Mouse (Mus musculus): ENCODE data around the gene Nav2. TPM values are rescaled to one million over a fixed set of nuclear protein-coding genes. Genes with fewer than 3 reads are reported as not detected.

Gene Nav2
- polyA plus RNA-seq, 1 experiment from 2014 or later = 28.1 TPM

DNA sequence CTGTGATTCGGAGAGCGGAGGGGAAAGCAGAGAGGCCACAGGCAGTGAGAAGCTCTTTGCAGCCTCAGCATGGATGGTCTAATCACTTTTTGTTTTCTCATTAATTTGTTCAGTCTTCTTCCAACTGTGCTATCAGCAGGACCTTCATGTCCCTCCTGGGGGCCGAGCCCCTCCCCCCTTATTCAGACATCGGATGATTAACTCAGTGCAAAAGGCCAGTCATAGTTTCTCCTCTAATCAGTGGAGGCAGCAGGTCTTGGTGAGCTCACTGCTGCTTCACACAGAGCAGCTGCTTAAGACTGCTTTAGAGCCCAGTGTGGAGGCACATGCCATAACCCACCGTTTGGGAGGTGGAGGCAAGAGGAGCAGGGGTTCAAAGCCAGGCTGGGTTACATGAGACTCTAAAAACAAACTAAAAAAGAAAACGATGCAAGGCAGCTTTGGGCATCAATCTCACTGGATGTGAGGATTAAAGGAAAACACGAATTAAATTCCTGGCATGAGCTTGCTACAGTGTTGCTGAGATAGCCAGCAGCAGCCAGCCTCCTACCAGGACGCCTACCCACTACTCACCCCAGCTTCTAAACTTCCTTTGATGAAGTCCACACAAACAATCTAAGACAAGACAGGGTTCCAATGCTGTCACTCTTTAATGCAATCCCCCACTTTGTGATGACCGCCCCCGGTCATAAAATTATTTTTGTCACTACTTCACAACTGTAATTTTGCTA, 120.9 kb downstream of the Nav2 start:
- Histone ChIP-seq H3K27ac (ENCODE audit: poor library complexity, severe bottlenecking) (no peak overlapping the region), H3K36me3 (no peaks in the 10 kb centered on the region), H3K4me1 (replicated peaks) (peaks cover 27% of the 10 kb centered on the region), H3K9me3 (replicated peaks) (no peaks in the 10 kb centered on the region), H3K9ac (no peak overlapping the region), H3K4me3 (no peak overlapping the region), H3K4me2 (no peak overlapping the region), H3K27me3 (replicated peaks) (no peaks in the 10 kb centered on the region)
- no peak for ATAC-seq (ENCODE audit: insufficient number of reproducible peaks, low FRiP score)
- WGBS = 40% methylated on average over 10 of the region's 10 CpGs

DNA sequence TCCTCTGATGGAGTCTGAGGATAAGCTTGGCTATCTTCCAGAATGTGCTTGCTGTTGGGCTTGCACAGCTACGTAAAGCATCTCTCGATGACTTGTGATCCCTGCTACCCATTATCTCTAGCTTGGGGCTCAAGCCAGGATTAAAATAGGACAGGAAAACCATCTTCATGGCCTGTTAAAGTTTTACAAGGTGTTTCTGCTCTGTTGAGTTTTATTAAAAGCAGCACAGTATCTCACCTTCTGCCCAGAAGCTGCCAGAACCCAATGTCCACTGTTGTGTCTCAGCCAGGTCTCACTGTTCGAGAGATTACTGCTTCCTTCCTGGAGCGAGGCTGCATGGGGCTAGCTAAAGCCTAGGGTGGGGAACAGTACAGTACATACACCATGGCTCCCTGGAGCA, 123.7 kb downstream of the Nav2 start:
- Histone ChIP-seq H3K36me3 (no peaks in the 10 kb centered on the region), H3K9me3 (replicated peaks) (no peaks in the 10 kb centered on the region), H3K9ac (no peak overlapping the region), H3K4me3 (no peak overlapping the region), H3K27me3 (replicated peaks) (no peaks in the 10 kb centered on the region), H3K4me2 (no peak overlapping the region), H3K4me1 (replicated peaks) (peaks cover 16% of the 10 kb centered on the region), H3K27ac (ENCODE audit: poor library complexity, severe bottlenecking) (no peak overlapping the region)
- no peak for ATAC-seq (ENCODE audit: insufficient number of reproducible peaks, low FRiP score)
- WGBS = 45% methylated on average over 4 of the region's 4 CpGs

DNA sequence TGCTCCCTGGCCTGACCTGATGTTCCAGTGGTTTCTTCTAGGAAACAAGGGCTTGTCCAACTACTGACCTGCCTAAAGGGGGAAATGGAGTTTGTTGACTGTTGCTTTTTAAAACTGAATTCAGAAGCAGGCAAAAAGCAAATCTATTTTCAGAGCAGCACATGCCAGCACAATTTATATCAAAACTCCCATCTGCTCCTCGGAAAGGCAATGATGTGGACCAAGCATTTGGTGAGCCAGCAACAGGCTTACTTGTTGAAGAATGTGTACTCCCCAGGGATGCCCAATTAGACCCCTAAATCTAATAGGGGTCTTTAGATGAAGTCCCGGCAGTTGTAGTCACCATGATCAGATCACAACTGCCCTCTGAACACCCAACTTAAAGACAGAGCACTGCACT, 125.7 kb downstream of the Nav2 start:
- H3K9ac ChIP-seq = no peak overlapping the region
- H3K4me2 ChIP-seq = no peak overlapping the region
- peaks cover 13% of the 10 kb centered on the region for H3K4me1 ChIP-seq (replicated peaks)
- no peaks in the 10 kb centered on the region for H3K36me3 ChIP-seq
- H3K9me3 ChIP-seq (replicated peaks) = no peaks in the 10 kb centered on the region
- WGBS = 78% methylated on average over 2 of the region's 2 CpGs
- no peak overlapping the region for H3K27ac ChIP-seq (ENCODE audit: poor library complexity, severe bottlenecking)
- no peak for ATAC-seq (ENCODE audit: insufficient number of reproducible peaks, low FRiP score)
- H3K27me3 ChIP-seq (replicated peaks) = no peaks in the 10 kb centered on the region
- no peak overlapping the region for H3K4me3 ChIP-seq

DNA sequence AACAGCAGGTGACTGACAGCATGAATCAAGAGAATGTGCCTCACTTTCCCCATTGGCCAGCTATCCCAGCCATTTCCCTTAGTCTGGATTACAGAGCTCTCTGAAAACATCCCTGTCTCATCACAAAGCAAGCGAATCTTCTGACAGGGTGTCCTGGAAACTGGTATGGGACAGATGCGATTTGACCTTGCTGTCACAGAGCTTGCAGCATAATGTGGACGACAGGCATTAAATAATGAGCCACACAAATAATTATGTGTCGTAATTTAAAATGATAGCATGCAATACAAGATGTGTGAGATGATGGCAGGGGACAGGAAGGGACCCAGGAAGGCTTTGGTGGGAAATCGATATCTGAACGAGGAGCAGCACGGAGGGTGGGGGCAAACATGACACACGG, 131.6 kb downstream of the Nav2 start:
- ATAC-seq (ENCODE audit: insufficient number of reproducible peaks, low FRiP score) = no peak
- H3K9ac ChIP-seq = no peak overlapping the region
- no peak overlapping the region for H3K4me2 ChIP-seq
- 84% methylated on average over 8 of the region's 8 CpGs for WGBS
- peaks cover 15% of the 10 kb centered on the region for H3K4me1 ChIP-seq (replicated peaks)
- no peak overlapping the region for H3K4me3 ChIP-seq
- H3K27ac ChIP-seq (ENCODE audit: poor library complexity, severe bottlenecking) = no peak overlapping the region
- no peaks in the 10 kb centered on the region for H3K27me3 ChIP-seq (replicated peaks)
- no peaks in the 10 kb centered on the region for H3K36me3 ChIP-seq
- no peaks in the 10 kb centered on the region for H3K9me3 ChIP-seq (replicated peaks)

DNA sequence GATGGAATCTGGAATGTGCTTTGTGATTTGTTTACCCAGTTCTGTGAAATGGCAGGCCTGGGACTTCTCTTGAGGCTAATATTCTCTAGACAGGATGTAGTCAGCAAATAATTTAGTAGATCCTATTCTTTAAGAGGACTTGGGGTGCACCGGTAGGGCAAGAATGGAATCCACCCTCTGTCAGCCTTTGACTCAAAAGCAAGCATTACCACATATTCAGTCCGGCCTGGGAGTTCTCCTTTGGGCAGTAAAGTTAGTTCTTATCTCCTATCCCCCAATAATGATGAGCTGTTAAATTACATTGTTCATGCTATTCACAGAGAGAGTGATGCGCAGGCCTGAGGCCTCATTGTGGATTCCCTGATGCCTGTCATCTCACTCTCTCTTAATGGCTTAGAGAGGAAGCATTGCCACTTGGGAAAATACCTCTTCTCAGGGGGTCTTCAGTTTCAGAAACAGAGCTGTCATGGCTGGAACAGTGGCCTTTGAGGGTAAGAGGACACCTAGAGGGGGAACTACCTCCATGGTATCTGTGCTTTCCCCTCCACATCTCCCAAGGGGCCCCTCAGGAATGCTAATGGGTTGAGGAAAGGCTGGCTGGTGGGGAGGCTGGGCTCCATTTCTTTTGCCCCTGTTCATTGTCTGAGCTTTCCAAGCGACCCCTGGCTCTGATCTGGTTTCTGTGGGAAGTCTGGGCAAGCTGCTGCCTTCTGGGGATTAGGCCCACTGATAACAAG, 133.0 kb downstream of the Nav2 start:
- H3K27ac ChIP-seq (ENCODE audit: poor library complexity, severe bottlenecking) = no peak overlapping the region
- H3K4me2 ChIP-seq = no peak overlapping the region
- H3K27me3 ChIP-seq (replicated peaks) = no peaks in the 10 kb centered on the region
- H3K36me3 ChIP-seq = no peaks in the 10 kb centered on the region
- no peaks in the 10 kb centered on the region for H3K9me3 ChIP-seq (replicated peaks)
- H3K9ac ChIP-seq = no peak overlapping the region
- H3K4me1 ChIP-seq (replicated peaks) = peaks cover 15% of the 10 kb centered on the region
- no peak for ATAC-seq (ENCODE audit: insufficient number of reproducible peaks, low FRiP score)
- no peak overlapping the region for H3K4me3 ChIP-seq
- 52% methylated on average over 4 of the region's 4 CpGs for WGBS

DNA sequence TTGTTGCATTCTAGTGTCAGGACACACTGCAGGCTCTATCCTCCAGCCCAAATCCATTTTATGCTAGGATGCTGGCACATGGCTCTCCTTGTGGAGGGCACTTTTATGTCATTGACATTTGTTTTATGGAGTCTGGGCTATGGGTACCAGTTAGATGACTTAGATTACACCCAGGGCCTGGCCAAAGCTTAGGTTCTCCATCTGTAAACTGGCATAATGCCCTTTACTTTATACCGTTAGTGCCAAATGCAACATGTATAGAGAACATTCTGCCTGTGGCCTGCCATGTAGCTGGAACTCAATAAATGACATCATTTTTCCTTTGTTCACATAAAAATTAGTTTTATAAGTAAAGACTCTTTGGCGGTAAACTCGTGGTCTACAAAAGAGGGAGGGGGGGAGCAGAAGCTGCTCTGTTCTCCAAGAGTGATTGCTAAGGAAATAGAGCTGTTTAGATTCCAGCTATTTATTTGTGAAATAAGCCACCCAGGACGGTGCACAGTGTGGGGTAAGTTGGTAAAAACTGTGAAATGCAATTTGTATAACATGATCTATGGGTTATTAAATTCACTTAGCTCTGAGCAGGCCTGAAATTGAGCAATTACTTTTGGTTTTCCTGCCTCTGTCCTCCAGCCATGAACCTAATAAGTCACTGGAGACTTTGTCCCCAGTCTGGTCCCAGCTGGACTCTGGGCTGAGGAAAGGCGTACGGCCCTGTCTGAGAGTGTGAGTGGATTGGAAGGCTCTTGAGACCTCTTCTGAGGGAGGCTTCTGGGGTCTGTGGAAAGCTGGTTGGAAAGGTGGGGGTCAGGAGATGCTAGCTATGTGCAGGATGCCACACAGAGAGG, 137.2 kb downstream of the Nav2 start:
- Histone ChIP-seq H3K4me3 (no peak overlapping the region), H3K9me3 (replicated peaks) (no peaks in the 10 kb centered on the region), H3K4me2 (no peak overlapping the region), H3K27ac (ENCODE audit: poor library complexity, severe bottlenecking) (no peak overlapping the region), H3K4me1 (replicated peaks) (peaks cover 15% of the 10 kb centered on the region), H3K9ac (no peak overlapping the region), H3K27me3 (replicated peaks) (no peaks in the 10 kb centered on the region), H3K36me3 (no peaks in the 10 kb centered on the region)
- ATAC-seq (ENCODE audit: insufficient number of reproducible peaks, low FRiP score) = no peak
- WGBS = 78% methylated on average over 6 of the region's 6 CpGs

DNA sequence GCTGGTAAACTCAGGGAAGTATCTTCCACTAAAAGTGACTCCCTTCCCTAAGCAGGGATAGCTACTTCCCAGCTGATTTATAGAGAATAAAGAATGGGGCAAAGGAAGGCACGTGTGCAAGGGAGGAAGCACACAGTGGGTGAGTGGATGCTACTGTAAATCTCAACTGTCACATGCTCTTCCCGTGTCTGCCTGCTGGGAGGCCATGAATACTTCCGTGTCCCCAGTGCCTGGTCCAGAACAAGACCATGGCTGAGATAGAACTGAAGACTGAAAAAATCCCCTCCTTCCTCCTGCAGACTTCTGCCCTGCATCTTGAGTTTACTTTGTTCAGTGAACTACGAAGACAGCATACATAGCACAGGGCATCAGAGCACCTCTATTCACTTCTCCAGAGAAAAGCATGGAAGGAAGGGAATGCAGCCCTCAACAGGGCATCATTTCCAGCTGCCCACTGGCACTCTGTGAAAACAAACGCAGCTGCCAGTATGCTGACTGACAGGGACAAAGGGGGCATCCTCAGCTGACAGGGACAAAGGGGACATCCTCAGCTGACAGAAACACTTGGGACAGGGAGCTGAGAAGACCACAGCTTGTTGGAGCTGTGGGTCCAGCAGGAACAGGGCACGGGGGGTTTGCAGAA, 138.0 kb downstream of the Nav2 start:
- Histone ChIP-seq H3K27me3 (replicated peaks) (no peaks in the 10 kb centered on the region), H3K36me3 (no peaks in the 10 kb centered on the region), H3K4me2 (no peak overlapping the region), H3K4me3 (no peak overlapping the region), H3K9ac (no peak overlapping the region), H3K27ac (ENCODE audit: poor library complexity, severe bottlenecking) (no peak overlapping the region), H3K9me3 (replicated peaks) (no peaks in the 10 kb centered on the region), H3K4me1 (replicated peaks) (peaks cover 13% of the 10 kb centered on the region)
- ATAC-seq (ENCODE audit: insufficient number of reproducible peaks, low FRiP score) = no peak
- 60% methylated on average over 6 of the region's 6 CpGs for WGBS

DNA sequence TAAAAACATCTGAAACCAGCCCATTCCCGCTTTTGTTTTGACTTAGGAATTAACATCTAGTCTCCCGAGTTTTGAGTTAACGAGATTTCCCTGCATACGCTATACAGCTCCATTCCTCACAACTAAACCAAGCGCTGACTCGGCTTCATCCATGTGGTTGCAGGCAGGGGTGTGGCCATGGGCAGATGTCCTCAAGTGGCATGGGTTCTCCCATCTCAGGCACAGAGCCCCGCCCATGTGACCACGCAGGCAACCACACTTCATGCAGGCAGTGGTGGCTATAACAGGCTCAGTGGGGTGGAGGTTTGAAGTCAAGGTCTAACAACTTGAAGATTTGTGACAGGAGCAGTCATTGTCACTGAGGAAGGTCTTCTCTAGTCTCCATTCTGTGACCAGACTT, 138.8 kb downstream of the Nav2 start:
- Histone ChIP-seq H3K27me3 (replicated peaks) (no peaks in the 10 kb centered on the region), H3K4me3 (no peak overlapping the region), H3K4me1 (replicated peaks) (peaks cover 4% of the 10 kb centered on the region; the same call in 1 of the 2 replicates), H3K4me2 (no peak overlapping the region), H3K27ac (ENCODE audit: poor library complexity, severe bottlenecking) (no peak overlapping the region), H3K9me3 (replicated peaks) (no peaks in the 10 kb centered on the region), H3K9ac (no peak overlapping the region), H3K36me3 (no peaks in the 10 kb centered on the region)
- no peak for ATAC-seq (ENCODE audit: insufficient number of reproducible peaks, low FRiP score)
- WGBS = 56% methylated on average over 8 of the region's 8 CpGs

DNA sequence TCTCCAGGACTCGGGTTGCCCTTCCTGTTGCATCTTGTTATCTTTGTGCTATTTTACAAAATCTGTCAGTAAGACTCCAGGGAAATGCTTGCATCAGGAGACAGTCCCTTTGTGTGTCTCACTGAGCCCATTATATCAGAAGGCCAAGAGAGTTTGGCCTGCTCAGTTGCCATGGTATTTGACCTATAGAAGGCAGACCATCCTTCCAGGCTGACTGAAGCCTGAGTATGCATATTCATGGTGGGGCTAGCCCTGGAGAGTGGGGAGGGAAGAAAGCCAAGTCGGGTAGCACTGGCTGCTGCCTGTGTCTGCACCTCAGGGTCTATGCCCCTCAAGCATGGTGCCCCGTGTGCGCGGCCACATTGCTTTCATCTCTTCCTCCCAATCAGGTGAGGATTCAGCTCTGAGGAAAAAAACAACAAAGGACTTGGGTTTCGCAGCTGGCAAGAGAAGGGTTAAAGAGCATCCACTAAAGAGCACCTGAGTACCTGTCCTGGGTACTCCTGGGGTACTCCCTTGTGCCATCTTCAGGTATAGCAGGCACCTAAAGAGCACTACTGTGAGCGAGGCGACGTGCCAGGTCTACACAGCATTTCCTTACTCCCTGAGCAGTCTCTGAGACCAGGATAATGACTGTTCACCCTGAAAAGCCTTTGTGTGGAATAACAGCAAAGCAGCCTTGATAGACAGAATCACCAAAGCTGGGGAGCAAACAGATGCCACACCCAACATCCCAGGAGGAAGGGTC, 144.5 kb downstream of the Nav2 start:
- Histone ChIP-seq H3K4me1 (replicated peaks) (peaks cover 5% of the 10 kb centered on the region; the same call in 1 of the 2 replicates), H3K4me3 (no peak overlapping the region), H3K4me2 (no peak overlapping the region), H3K36me3 (no peaks in the 10 kb centered on the region), H3K9me3 (replicated peaks) (no peaks in the 10 kb centered on the region), H3K27ac (ENCODE audit: poor library complexity, severe bottlenecking) (no peak overlapping the region), H3K9ac (no peak overlapping the region), H3K27me3 (replicated peaks) (no peaks in the 10 kb centered on the region)
- 85% methylated on average over 9 of the region's 9 CpGs for WGBS
- ATAC-seq (ENCODE audit: insufficient number of reproducible peaks, low FRiP score) = no peak

DNA sequence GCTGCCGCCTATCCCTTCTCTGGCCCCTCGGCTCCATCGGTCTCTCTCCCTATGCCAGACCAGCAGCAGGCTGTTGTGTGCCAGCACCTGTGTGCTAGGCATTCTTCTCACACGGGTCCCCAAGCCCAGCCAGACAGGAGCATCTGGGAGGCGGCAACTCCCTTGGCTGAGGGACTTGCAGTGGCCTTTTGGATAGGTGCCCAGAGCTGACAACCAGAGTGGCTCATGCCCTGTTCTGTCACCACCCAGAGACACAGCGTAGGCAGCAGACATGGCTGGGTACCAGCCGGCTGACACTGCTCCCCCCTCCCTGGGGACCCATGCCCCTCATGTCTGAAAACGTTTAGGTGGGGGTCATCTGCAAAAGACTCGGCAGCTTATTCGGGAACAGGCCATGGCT, 146.8 kb downstream of the Nav2 start:
- Histone ChIP-seq H3K4me3 (no peak overlapping the region), H3K9me3 (replicated peaks) (no peaks in the 10 kb centered on the region), H3K4me2 (no peak overlapping the region), H3K9ac (no peak overlapping the region), H3K36me3 (no peaks in the 10 kb centered on the region), H3K27me3 (replicated peaks) (no peaks in the 10 kb centered on the region), H3K27ac (ENCODE audit: poor library complexity, severe bottlenecking) (no peak overlapping the region), H3K4me1 (replicated peaks) (peaks cover 5% of the 10 kb centered on the region; the same call in 1 of the 2 replicates)
- 0 out of 2 replicates have a peak, but pooled peaks have one; percentile 39 for ATAC-seq (ENCODE audit: insufficient number of reproducible peaks, low FRiP score)
- 67% methylated on average over 10 of the region's 10 CpGs for WGBS
